Mouse (Mus musculus): Measurements from ENCODE around the gene Klra17.
"Not testable (repeated sequence)": the region's sequence is repeated elsewhere in the genome, so short reads cannot be mapped to it uniquely, and the experiment has no call there.

Gene Klra17

GRCm38 (mm10) chr6:129876549-129876948 is at the start of gene Klra17:
Klra17 (minus strand) TSS chr6:129876672.
- DNase-seq, result no peak

GRCm38 (mm10) chr6:129917476-129917946 is 41.0 kb upstream of the Klra17 start, which contains the start of gene Klra5:
Klra5 (minus strand) TSS chr6:129917650.
- DNase-seq, result not testable (repeated sequence)

GRCm38 (mm10) chr6:129916996-129917395 is 40.5 kb upstream of the Klra17 start:
- no peak for DNase-seq

GRCm38 (mm10) chr6:129882525-129882924 is 6.1 kb upstream of the Klra17 start:
- DNase-seq, result no peak

GRCm38 (mm10) chr6:129862349-129862748 is 14.1 kb downstream of the Klra17 start, which contains the start of gene Gm17631:
Gm17631 (plus strand) TSS chr6:129862649.
- DNase-seq, result not testable (repeated sequence)

- no peak for DNase-seq
Measured at GRCm38 (mm10) chr6:129825559-129825958, 50.9 kb downstream of the Klra17 start.

- no peak for DNase-seq
Measured at GRCm38 (mm10) chr6:129824004-129824403, 52.5 kb downstream of the Klra17 start.

- DNase-seq, result no peak
Measured at GRCm38 (mm10) chr6:129817731-129818130, 58.7 kb downstream of the Klra17 start.

- not testable (repeated sequence) for DNase-seq
Measured at GRCm38 (mm10) chr6:129784170-129784569, 92.3 kb downstream of the Klra17 start, which contains the start of gene Gm156. Gm156 (minus strand) TSS chr6:129784270.

Measured in cerebellum, postnatal 14 days (tissue).